Mouse (Mus musculus) cortical plate, adult 2 months (tissue): ENCODE data around the gene Themis3. TPM values are rescaled to one million over a fixed set of nuclear protein-coding genes. Genes with fewer than 3 reads are reported as not detected.

Source experiments
- H3K27ac ChIP-seq: fragments of 200-500 bp; 2 replicates; pipeline ENCODE4 v1.5.1; 2012; ENCODE audit warnings: low read length, control low read depth, inconsistent platforms; ENCODE audit not compliant: insufficient read depth
- H3K4me1 ChIP-seq: fragments of 200-500 bp; 2 replicates; pipeline ENCODE4 v1.6.1; 2011; ENCODE audit warnings: low read length; ENCODE audit not compliant: control insufficient read depth, insufficient read depth
- H3K4me3 ChIP-seq: fragments of 200-500 bp; 2 replicates; pipeline ENCODE4 v1.5.1; 2011; ENCODE audit warnings: mild to moderate bottlenecking, low read length, control low read depth; ENCODE audit not compliant: insufficient read depth
- CTCF ChIP-seq: fragments of 200-500 bp; IDR thresholded peaks from 2 replicates; pipeline ENCODE4 v1.5.1; 2011; ENCODE audit warnings: mild to moderate bottlenecking, control low read depth, low read length; ENCODE audit not compliant: insufficient read depth; ENCODE audit errors: extremely low read depth
- POLR2A ChIP-seq: fragments of 200-500 bp; IDR thresholded peaks from 2 replicates; pipeline ENCODE4 v1.6.1; 2011; ENCODE audit warnings: mild to moderate bottlenecking, low read length, control low read depth; ENCODE audit not compliant: insufficient read depth; ENCODE audit errors: extremely low read depth
- polyA plus RNA-seq: library from polyadenylated mRNA; depleted of rRNA; stranded (reverse); fragments of >200 nt; gene quantifications from 2 replicates; pipeline ENCODE4 v1.2.3, GENCODE M21; 2012; rRNA removed

Gene Themis3
- polyA plus RNA-seq, 1 experiment, result not detected

DNA sequence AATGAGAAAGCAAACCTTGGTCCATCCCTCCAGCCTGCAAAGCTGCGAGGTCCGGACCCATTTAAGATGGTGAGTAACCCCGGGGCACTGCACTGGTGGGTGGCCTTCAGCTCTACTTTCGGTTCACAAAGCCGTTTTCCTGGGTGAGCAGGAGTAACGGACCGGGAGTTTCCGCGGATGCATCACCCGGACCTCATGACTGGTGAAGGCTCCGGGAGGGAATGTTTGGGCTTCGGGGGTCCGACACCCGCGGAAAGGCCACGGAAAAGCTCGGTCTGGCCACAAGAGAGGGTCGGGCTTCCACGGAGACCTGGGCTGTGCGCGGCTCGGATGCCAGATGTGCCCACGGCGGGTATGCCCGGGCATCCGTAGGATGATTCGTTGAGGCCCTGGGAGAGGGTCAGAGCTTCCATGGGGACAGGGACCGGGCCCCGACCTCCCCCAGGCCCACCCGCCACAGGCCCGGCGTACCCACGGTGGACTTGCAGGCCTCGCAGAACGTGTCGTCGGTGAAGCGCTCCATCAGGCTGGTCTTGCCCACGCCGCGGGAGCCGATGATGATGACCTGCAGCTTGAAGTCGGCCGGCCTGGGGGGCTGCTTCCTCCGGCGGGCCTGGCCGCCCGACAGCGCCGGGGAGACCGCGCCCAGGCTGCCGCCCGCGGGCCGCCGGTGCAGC lies 75.4 kb downstream of the Themis3 start:
- H3K4me1 ChIP-seq, result peaks cover 3% of the 10 kb centered on the region
- H3K4me3 ChIP-seq, result peak overlapping the region; percentile 64
- TF ChIP-seq CTCF (no peak), POLR2A (no peak)
- peak overlapping the region; percentile 61 for H3K27ac ChIP-seq

DNA sequence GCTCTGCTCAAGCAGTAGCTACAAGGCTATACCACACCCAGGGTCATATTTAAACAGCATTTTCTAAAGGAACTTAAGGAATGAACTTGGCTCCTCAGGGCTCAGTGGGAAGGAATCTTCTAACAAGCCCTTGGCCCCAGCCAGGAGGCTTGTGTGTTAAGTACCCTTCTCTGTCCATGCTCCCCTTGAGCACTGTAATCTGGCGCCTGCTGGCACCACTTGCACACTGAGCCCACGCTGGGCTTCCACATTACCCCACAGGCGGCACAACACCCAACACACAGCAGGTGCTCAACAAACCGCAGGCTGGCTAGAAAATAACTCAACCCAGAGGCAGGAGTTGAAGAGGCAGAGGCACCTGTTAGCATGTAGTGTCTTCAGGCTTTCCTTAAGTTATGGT lies 77.5 kb downstream of the Themis3 start:
- Histone ChIP-seq H3K27ac (no peak overlapping the region), H3K4me3 (no peak overlapping the region), H3K4me1 (peaks cover 3% of the 10 kb centered on the region)
- no peak for TF ChIP-seq POLR2A
- no peak for TF ChIP-seq CTCF

DNA sequence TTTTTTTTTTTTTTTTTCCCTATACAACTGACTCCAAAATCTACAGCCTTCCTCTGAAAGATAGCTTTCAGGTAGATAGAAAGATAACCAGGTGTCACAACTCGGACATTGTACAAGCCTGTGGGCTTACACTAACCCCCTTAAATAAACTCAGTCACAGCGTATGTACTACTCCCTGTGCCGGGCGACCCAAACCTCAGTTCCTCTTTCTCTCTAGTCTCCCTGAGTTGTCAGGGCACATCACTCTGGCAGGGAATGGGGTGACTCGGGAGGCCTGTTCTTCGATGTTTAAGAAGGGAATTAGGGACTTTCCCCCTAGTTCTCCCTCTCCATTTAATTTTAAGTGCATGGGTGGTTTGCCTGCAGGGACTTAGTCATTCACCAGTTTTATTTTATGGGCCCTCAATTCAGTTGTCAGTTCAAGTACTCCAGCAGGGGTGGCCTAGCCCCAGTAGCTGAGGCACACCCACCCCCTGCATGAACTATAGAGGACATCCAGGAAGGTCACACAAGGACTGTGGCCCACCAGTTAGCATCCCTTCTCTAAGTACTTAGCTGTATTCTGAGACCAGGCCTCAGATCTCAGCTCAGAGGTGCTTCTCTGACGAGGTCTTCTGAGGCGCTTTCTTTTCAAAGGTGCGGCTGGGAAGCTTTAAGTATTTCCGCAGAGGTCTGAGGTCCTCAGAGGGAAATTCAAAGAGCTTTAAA lies 80.0 kb downstream of the Themis3 start:
- H3K27ac ChIP-seq, result no peak overlapping the region
- H3K4me1 ChIP-seq, result peaks cover 10% of the 10 kb centered on the region
- TF ChIP-seq CTCF, result no peak
- TF ChIP-seq POLR2A, result no peak
- no peak overlapping the region for H3K4me3 ChIP-seq

DNA sequence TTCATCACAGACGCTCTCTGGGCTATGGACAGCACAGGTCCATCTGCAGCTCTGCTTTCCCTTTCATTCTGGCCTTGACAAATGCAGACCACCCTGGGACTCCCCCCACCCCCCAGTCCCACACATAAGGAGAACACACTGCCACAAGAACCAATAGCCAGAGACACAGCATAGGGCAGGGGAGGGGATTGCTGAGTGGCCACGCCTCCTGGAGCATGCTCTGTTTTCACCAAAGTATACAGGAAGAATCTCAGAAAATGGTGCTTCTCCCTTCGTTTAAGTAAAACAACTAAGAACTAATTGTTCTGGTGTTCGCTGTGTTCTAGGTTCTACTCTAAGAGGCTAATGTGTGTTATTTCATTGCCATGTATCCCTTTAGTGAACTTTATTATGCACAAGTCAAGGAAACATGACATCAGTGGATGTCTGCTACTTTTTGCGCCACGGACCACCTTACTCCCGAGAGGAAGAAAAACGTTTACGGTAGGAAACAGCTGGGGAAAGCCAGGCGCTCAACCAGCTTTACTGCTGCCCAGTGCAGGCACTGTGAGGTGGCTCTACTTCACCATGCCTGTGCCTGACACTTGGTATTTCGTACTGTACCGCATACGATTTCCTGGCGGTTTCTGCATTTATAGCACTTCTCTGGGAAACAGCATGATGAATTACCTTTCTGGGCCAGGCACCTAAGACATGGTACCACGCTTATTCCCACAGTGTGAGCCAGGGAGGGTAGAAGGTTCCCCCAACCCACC lies 82.0 kb downstream of the Themis3 start:
- Histone ChIP-seq H3K27ac (no peak overlapping the region), H3K4me1 (peaks cover 7% of the 10 kb centered on the region), H3K4me3 (no peak overlapping the region)
- TF ChIP-seq POLR2A (no peak), CTCF (no peak)

DNA sequence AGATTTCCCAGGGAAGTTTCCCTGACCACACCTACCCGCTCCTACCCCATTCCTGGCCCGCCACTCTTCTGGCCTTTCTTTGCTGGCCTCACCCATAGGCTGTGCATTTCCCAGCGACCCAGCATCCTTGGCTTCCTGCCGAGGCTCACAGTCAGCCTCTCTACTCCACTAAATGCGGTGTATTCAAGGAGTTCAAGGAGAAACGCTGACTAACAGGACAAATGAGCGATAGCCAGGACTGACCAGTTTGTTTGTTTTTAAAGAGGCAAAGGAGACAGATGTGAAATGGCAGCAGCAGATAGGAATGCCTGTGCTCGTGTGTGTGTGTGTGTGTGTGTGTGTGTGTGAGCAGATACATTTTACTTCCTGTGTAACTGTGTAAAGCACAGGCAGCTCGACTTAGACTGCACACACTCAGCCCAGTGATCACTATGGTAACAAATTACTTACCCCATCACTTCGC lies 84.2 kb downstream of the Themis3 start:
- Histone ChIP-seq H3K4me3 (no peak overlapping the region), H3K27ac (no peak overlapping the region), H3K4me1 (peaks cover 7% of the 10 kb centered on the region)
- TF ChIP-seq CTCF (no peak), POLR2A (no peak)

DNA sequence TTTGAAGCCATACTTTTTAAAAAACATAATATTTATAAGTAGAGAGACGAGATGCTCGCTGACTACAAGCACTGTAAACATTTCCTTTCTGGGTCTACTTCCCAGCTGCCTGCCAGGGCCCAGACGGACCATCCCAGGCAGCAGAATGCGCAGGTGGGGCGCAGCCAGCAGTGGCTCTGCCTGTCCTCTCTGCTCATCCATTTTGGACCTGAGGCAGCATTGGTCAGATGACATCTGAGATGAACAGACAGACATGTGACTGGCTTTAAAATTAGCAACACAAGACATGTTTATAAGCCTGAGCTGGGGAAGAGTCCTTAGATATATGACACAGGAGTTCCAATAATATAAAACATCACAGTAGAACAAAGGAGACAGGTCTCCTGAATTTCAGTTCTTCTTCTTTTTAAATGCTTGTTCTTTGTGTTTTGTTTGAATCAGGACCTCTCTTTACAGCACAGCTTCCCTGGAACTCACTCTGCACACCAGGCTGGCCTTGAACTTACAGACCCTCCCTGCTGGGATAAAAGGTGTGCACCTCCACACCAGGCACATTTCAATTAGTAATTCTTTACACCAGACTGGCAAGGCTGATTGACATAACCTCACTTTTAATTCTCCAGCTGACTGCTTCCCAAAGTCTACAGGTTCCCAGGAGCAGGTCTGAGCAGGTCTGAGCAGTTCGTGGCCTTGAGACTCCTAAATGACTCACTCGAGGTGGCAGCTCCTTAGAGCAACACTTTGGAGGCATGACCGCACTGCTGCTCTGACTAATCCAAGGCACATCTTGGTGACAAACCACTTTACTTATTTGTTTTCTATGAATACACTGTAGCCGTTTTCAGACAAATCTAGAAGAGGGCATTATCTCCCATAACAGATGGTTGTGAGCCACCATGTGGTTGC lies 87.1 kb downstream of the Themis3 start:
- TF ChIP-seq POLR2A (no peak), CTCF (no peak)
- Histone ChIP-seq H3K4me3 (no peak overlapping the region), H3K27ac (no peak overlapping the region), H3K4me1 (peaks cover 8% of the 10 kb centered on the region)

DNA sequence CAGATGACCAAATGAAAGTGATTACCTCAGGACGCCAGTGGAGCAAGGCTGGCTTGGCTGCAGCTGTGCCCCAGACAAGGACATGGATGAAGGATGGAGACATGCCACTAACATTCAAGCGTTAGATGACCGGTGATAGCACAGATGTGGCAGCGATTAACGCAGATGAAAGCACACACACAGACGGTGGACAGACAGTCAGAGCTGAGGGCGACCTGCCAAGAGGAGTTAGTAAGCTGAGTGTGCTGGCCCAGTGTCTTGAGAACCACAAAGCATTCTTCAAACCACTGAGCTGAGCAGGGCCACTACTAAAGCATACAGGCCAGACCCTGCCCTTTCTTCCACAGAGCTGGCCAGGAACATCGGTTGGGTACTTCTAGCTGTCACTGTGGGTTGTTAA lies 89.5 kb downstream of the Themis3 start:
- TF ChIP-seq POLR2A (no peak), CTCF (no peak)
- Histone ChIP-seq H3K27ac (no peak overlapping the region), H3K4me3 (no peak overlapping the region), H3K4me1 (0 out of 2 replicates have a peak, but pooled peaks cover 2% of the 10 kb centered on the region)

Other genes with a start within 250 kb of the Themis3 start
- 46.6 and 47.8 TPM in 2 replicates for gene Mtcl1, start 144.9 kb downstream of the Themis3 start, polyA plus RNA-seq
- 105 and 113 TPM in 2 replicates for gene Rab12, start 74.9 kb downstream of the Themis3 start, polyA plus RNA-seq